Mouse (Mus musculus) neural tube, embryonic 11.5 days (tissue): ENCODE measurements around the gene Tenm4. TPM values are rescaled to one million over a fixed set of nuclear protein-coding genes. Genes with fewer than 3 reads are reported as not detected.

Experiments
- ATAC-seq: fragments of 200-750 bp; cut with Nextera tagmentation; 2 replicates; pipeline ENCODE4 v1.8.0; 2017; ENCODE audit warnings: moderate number of reproducible peaks, mild to moderate bottlenecking, moderate TSS enrichment, moderate library complexity; ENCODE audit not compliant: insufficient read depth, low FRiP score, low TSS enrichment
- DNase-seq: peaks from one replicate; pipeline ENCODE4 v3.0.0-alpha.2; 2015; ENCODE audit warnings: low spot score
- H3K27ac ChIP-seq: fragments of 300-500 bp; sonication (generic); 2 replicates; pipeline ENCODE4 v1.5.1; 2014; ENCODE audit warnings: low read depth, mild to moderate bottlenecking, low read length
- H3K27me3 ChIP-seq: fragments of 300-500 bp; sonication (generic); 2 replicates; pipeline ENCODE4 v1.6.1; 2014; ENCODE audit warnings: mild to moderate bottlenecking, low read length, mixed read lengths; ENCODE audit not compliant: control insufficient read depth, insufficient read depth
- H3K36me3 ChIP-seq: fragments of 300-500 bp; sonication (generic); 2 replicates; pipeline ENCODE4 v1.6.1; 2014; ENCODE audit warnings: mild to moderate bottlenecking, low read length, moderate library complexity, mixed read lengths; ENCODE audit not compliant: control insufficient read depth, insufficient read depth
- H3K4me1 ChIP-seq: fragments of 300-500 bp; sonication (generic); 2 replicates; pipeline ENCODE4 v1.6.1; 2014; ENCODE audit warnings: low read length, mixed read lengths; ENCODE audit not compliant: control insufficient read depth, insufficient read depth
- H3K4me2 ChIP-seq: fragments of 300-500 bp; sonication (generic); 2 replicates; pipeline ENCODE4 v1.6.1; 2014; ENCODE audit warnings: low read depth, mild to moderate bottlenecking, moderate library complexity
- H3K4me3 ChIP-seq: fragments of 300-500 bp; sonication (generic); 2 replicates; pipeline ENCODE4 v1.5.1; 2014; ENCODE audit warnings: low read depth, low read length
- H3K9ac ChIP-seq: fragments of 300-500 bp; sonication (generic); 2 replicates; pipeline ENCODE4 v1.6.1; 2014; ENCODE audit warnings: mild to moderate bottlenecking, low read length
- H3K9me3 ChIP-seq: fragments of 300-500 bp; sonication (generic); 2 replicates; pipeline ENCODE4 v1.6.1; 2016; ENCODE audit warnings: low read length; ENCODE audit not compliant: control insufficient read depth
- WGBS: fragments of 180-500 bp; shearing (Covaris S2); extraction: QIAGEN DNeasy Blood & Tissue Kit; methylation state at CpG from one replicate; pipeline ENCODE4 v1.1.7; 2014; 5-methylcytosine and 5-hydroxymethylcytosine counted together
- polyA plus RNA-seq: library from polyadenylated mRNA; unstranded; fragments of >200 nt; fragmentation: Nextera tagmentation; extraction: Ambion mirVana; gene quantifications from 2 replicates; pipeline ENCODE4 v1.2.1, GENCODE M21; 2014

Tenm4 gene
- polyA plus RNA-seq, 1 experiment from 2014 or later: 32.7 TPM

DNA sequence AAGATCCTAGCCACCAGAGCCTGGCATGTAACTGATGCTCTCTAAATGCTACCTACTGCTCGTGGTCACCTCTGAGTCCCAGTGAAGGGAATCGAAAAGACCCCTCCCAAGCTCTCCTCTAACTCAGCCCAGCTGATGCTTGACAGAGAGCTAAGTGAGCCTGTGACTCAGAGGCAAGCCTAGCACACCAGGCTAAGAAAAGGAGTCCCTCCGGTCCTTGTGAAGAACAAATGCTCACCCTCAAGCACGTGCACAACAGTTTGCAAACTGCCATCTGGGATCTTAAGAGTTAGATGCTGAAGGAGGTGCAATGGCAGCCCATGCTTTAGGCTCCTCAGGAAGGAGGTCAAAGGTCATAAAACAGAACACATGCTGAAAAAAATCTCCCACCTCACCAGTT is 380.8 kb downstream of the Tenm4 start:
- H3K4me1 ChIP-seq: peaks cover 24% of the 10 kb centered on the region
- ATAC-seq (no peak), DNase-seq (no peak)
- H3K9me3 ChIP-seq: no peaks in the 10 kb centered on the region
- H3K4me3 ChIP-seq: no peak overlapping the region
- 63% methylated on average over 4 of the region's 4 CpGs for WGBS
- no peaks in the 10 kb centered on the region for H3K27me3 ChIP-seq
- H3K9ac ChIP-seq: no peak overlapping the region
- no peak overlapping the region for H3K4me2 ChIP-seq
- H3K27ac ChIP-seq: no peak overlapping the region; the same call in 1 of the 2 replicates
- H3K36me3 ChIP-seq: no peaks in the 10 kb centered on the region

DNA sequence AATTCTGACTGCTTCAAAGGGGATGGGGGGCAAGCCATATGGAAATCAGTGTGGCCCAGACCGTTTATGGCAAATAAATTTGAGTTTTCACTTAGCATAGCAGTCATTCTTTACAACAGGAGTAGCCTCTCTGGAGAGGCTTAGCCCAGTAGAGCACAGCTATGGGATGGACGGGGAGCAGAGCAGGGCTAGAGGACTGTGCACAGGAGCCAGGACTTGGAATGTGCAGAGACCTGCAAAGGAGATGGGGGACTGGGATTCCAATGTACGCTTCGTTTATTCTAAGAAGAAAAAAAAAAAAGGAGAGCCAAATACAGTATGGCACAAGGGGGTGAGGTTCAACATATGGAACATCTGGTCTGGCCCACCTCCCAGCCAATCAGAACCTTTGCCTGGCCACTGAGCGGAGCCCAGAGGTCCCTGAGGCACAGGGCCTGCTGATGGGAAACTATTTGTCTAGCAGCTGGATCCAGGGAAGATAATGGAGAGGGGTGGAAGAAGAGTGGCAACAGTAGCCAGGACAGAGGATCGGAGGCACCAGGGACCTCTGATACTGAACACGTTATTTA is 381.3 kb downstream of the Tenm4 start:
- WGBS: 56% methylated on average over 7 of the region's 7 CpGs

DNA sequence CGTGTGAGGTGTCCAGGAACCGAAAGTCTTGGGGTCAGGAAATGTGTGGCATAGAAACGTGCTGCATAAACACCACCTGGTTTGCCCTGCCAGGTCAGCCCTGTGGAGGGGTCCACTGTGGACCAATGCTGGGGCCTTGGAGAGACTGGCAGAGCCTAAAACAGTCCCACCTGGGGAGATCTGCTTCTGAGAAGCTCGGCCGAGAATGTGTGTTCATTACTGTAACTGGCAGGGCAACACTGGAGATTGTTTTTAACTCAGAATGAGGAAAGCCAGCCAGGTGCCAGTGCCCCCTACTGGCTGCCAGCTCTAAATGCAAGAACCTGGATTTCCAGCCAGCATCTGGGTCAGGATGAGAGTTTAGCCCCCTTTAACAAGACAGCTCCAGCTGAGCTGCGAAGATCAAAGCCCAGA is 383.2 kb downstream of the Tenm4 start:
- Histone ChIP-seq H3K4me1 (peaks cover 24% of the 10 kb centered on the region), H3K27ac (0 out of 2 replicates have a peak overlapping the region, but pooled peaks have one; percentile 34)
- ATAC-seq: 0 out of 2 replicates have a peak, but pooled peaks have one; percentile 35

More for the DNA sequence above, 381.3 kb downstream of the Tenm4 start:
- Histone ChIP-seq H3K4me3 (no peak overlapping the region), H3K36me3 (no peaks in the 10 kb centered on the region), H3K9ac (no peak overlapping the region), H3K4me1 (peaks cover 24% of the 10 kb centered on the region), H3K27ac (no peak overlapping the region; the same call in 1 of the 2 replicates), H3K4me2 (no peak overlapping the region), H3K27me3 (no peaks in the 10 kb centered on the region), H3K9me3 (no peaks in the 10 kb centered on the region)
- ATAC-seq: no peak
- DNase-seq: peak; percentile 28

DNA sequence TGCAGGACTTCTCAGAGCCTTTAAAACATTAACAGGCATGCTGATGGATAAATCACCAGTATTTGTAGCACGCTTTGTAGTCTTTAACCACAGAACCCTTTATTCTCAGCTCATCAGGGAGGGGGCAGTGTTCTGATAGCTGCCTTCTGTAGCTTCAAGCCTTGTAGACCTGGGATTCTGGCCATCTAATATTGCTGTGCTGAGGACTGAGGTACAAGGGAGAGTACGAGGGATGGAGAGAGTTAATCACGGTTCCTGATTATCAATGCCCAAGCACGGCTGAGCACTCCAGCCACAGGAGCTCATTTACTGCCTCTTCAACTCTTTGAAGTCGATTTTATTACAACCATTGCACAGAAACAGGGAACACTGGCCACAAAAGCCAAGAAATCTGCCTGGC is 384.2 kb downstream of the Tenm4 start:
- H3K36me3 ChIP-seq: no peaks in the 10 kb centered on the region
- peaks cover 24% of the 10 kb centered on the region for H3K4me1 ChIP-seq
- WGBS: 11% methylated on average over 5 of the region's 5 CpGs
- H3K4me2 ChIP-seq: no peak overlapping the region
- no peaks in the 10 kb centered on the region for H3K27me3 ChIP-seq
- ATAC-seq (no peak), DNase-seq (no peak)
- no peaks in the 10 kb centered on the region for H3K9me3 ChIP-seq
- no peak overlapping the region for H3K27ac ChIP-seq
- H3K4me3 ChIP-seq: no peak overlapping the region
- no peak overlapping the region for H3K9ac ChIP-seq

More for the DNA sequence above, 383.2 kb downstream of the Tenm4 start:
- WGBS: 37% methylated on average over 6 of the region's 6 CpGs
- Histone ChIP-seq H3K36me3 (no peaks in the 10 kb centered on the region), H3K27me3 (no peaks in the 10 kb centered on the region), H3K4me2 (no peak overlapping the region), H3K4me3 (no peak overlapping the region), H3K9ac (no peak overlapping the region), H3K9me3 (no peaks in the 10 kb centered on the region)
- peak; percentile 58 for DNase-seq

DNA sequence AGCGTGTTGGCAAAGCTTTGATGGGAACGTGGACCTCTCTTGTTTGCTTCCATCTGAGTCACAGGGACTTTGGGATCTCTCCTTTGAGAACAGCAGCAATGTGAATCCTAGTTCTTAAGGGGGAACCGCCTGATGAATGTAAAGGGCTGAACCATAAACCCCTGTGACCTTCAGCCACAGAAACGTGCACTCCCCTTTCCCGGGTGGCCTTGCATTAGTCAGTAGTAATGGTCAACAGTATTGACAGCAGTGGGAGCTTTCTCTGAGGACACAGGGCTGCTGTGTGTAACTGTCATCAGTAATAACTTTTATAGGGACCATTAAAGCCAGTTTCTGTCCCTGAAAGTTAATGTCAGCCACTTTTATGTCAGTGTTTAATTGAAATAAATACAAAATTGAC is 385.7 kb downstream of the Tenm4 start:
- ATAC-seq (no peak), DNase-seq (no peak)
- WGBS: 48% methylated on average over 5 of the region's 5 CpGs
- Histone ChIP-seq H3K27ac (no peak overlapping the region), H3K27me3 (no peaks in the 10 kb centered on the region), H3K9ac (no peak overlapping the region), H3K4me2 (no peak overlapping the region), H3K36me3 (no peaks in the 10 kb centered on the region), H3K4me3 (no peak overlapping the region), H3K4me1 (peaks cover 24% of the 10 kb centered on the region), H3K9me3 (no peaks in the 10 kb centered on the region)

DNA sequence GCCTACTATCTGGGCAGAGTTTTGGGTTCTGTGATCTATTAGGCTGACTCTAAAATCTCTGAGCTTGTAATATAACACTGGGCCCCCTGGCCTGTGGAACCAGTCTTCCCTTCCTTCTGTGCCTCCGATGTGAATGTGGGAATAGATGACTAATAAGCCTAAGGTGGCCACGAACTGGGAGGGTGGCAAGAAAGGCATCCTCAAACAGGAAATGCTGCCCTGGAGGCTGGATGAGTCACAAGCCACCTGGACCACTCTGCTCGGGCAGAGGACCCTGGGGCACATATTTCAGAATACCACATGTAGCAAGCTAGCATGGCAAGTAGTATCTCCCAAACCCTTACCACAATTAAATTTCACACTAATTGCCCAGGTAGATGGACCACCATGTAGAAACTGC is 391.8 kb downstream of the Tenm4 start:
- ATAC-seq (no peak), DNase-seq (no peak)
- H3K27me3 ChIP-seq: no peaks in the 10 kb centered on the region
- H3K4me2 ChIP-seq: no peak overlapping the region
- H3K4me1 ChIP-seq: peaks cover 2% of the 10 kb centered on the region; the same call in 1 of the 2 replicates
- H3K27ac ChIP-seq: no peak overlapping the region
- no peak overlapping the region for H3K4me3 ChIP-seq
- no peak overlapping the region for H3K9ac ChIP-seq
- WGBS: 62% methylated on average over 3 of the region's 3 CpGs
- no peaks in the 10 kb centered on the region for H3K9me3 ChIP-seq
- no peaks in the 10 kb centered on the region for H3K36me3 ChIP-seq

DNA sequence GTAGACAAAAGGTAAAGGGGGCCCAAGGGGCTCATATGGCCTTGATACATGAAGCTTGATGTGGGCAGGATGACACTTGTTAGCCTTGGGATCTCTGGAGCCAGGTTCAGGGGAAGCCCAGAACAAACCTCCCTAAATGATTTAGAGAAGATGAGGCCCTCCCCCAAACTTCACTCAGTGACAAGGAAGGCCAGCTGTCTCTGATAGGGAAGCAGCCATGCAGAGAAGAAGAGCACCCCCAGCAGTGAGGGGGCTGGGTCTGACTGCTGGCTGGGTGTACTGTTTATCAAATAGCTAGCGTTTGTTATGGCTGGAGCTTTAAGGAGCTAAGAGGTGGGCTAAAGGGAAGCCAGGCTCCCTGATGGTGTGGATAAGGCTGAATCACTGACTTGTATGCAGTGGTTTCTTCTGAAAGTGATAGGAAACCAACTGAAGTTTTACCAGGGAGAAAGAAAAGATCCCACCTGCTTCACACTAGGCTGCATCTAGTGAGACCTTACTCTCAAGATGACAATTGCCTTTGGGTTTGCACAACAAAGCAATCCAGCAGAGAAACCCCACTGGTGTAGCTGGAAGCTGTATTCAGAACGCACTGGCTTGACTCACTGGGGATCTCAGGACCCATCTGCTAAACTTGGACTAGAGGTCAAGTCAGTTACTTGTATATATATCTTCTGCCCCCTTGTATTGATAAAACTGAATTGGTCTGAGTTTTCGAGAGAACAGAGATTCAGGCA is 392.5 kb downstream of the Tenm4 start:
- no peak for ATAC-seq
- Histone ChIP-seq H3K36me3 (no peaks in the 10 kb centered on the region), H3K27me3 (no peaks in the 10 kb centered on the region), H3K27ac (no peak overlapping the region), H3K9me3 (no peaks in the 10 kb centered on the region), H3K9ac (no peak overlapping the region), H3K4me2 (no peak overlapping the region), H3K4me1 (peaks cover 2% of the 10 kb centered on the region; the same call in 1 of the 2 replicates), H3K4me3 (no peak overlapping the region)
- no peak for DNase-seq
- 32% methylated on average over 3 of the region's 3 CpGs for WGBS

DNA sequence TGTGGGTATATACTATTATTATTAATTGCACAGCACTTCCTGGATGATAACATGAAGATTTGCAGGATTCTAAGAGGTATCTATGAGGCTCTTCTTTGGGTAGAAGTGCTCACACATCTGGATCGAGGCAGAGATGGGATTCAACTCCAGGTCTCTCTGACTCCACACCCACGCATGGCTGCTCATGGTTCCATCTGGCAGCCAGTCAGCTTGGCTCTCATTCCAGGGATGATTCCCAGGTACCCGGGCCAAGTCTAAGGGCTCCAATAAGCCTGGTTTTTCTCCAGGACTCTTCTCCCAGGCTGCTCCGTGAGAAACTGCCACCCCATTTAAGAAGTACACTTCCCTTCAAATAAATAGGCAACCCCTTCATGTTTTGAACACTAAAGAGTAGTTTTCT is 394.8 kb downstream of the Tenm4 start:
- no peaks in the 10 kb centered on the region for H3K9me3 ChIP-seq
- H3K27me3 ChIP-seq: no peaks in the 10 kb centered on the region
- no peaks in the 10 kb centered on the region for H3K36me3 ChIP-seq
- no peak overlapping the region for H3K27ac ChIP-seq
- no peak overlapping the region for H3K9ac ChIP-seq
- H3K4me3 ChIP-seq: no peak overlapping the region
- peaks cover 2% of the 10 kb centered on the region; the same call in 1 of the 2 replicates for H3K4me1 ChIP-seq
- no peak overlapping the region for H3K4me2 ChIP-seq
- no peak for DNase-seq
- WGBS: 62% methylated on average over 4 of the region's 4 CpGs
- ATAC-seq: no peak

DNA sequence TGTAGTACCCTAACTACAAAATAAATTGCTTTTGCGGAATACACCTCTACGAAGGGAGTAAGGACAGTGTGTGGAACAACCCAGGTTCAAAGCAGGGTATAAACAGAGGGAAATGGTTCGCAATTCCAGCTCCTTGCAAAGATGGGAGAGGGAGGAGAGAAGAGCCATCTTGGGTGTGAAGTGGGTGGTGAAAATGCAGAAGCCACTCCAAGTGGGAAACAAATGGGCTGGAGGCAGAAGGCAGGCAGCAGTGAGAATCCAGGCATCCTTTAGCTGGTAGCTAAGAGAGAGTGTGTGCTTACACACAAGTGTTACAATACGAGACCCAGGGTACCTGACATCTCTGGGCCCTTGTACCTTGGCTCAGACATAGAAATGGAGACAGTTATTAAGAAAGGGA is 395.2 kb downstream of the Tenm4 start:
- no peak overlapping the region for H3K27ac ChIP-seq
- DNase-seq (no peak), ATAC-seq (no peak)
- no peaks in the 10 kb centered on the region for H3K36me3 ChIP-seq
- no peaks in the 10 kb centered on the region for H3K27me3 ChIP-seq
- H3K9ac ChIP-seq: no peak overlapping the region
- 67% methylated on average over 4 of the region's 4 CpGs for WGBS
- no peaks in the 10 kb centered on the region for H3K9me3 ChIP-seq
- H3K4me1 ChIP-seq: peaks cover 2% of the 10 kb centered on the region; the same call in 1 of the 2 replicates
- no peak overlapping the region for H3K4me3 ChIP-seq
- no peak overlapping the region for H3K4me2 ChIP-seq
